Mouse (Mus musculus) layer of hippocampus, postnatal 14 days (tissue): Measurements from ENCODE around the gene Gm21943. TPM values are rescaled to one million over a fixed set of nuclear protein-coding genes. Genes with fewer than 3 reads are reported as not detected.
"Not testable (repeated sequence)": the region's sequence is repeated elsewhere in the genome, so short reads cannot be mapped to it uniquely, and the experiment has no call there.

Experiments used
- DNase-seq, 2 experiments: peaks; one replicate each; pipeline ENCODE4 v3.0.0; 2021 to 2022; ENCODE audit warnings: low spot score in 2 of 2, mixed read lengths in 1 of 2
- long read RNA-seq, 2 experiments: library from polyadenylated mRNA; stranded (forward); transcript quantifications; one replicate each; pipeline ENCODE4 v2.0.0; 2021
- total RNA-seq, 2 experiments: library from RNA; stranded (reverse); gene quantifications; 2 replicates each; pipeline ENCODE4 v1.2.3; 2021

The Gm21943 gene
- total RNA-seq = not detected
- long read RNA-seq, experiment 1 = 0 reads
- long read RNA-seq, experiment 2 = 0 reads

GRCm38 (mm10) chrY:57533644-57534043 is at the start of gene Gm21943:
TSS of gene Gm21943 (minus strand) at chrY:57533744.
- not testable (repeated sequence) for DNase-seq

Other genes with a start within 250 kb of the Gm21943 start
- not detected for gene Gm28961, start 172.0 kb upstream of the Gm21943 start, total RNA-seq